Mouse (Mus musculus): ENCODE measurements around the gene Zfp143. TPM values are rescaled to one million over a fixed set of nuclear protein-coding genes. Genes with fewer than 3 reads are reported as not detected.
"Not testable (repeated sequence)": the region's sequence is repeated elsewhere in the genome, so short reads cannot be mapped to it uniquely, and the experiment has no call there.

Zfp143 gene
- polyA plus RNA-seq, 1 experiment from 2014 or later: 19.0 TPM

GRCm38 (mm10) chr7:110120157-110120784 is 59.3 kb downstream of the Zfp143 start:
- H3K9me3 ChIP-seq (replicated peaks): no peaks in the 10 kb centered on the region
- H3K9ac ChIP-seq: no peak overlapping the region
- no peaks in the 10 kb centered on the region for H3K36me3 ChIP-seq
- peak overlapping the region; percentile 72; the same call in 1 of the 2 replicates for H3K4me2 ChIP-seq
- no peak for ATAC-seq (replicated peaks; ENCODE audit: low FRiP score)
- no peaks in the 10 kb centered on the region for H3K27me3 ChIP-seq
- no peak overlapping the region for H3K27ac ChIP-seq
- peaks cover 18% of the 10 kb centered on the region for H3K4me1 ChIP-seq
- WGBS: 82% methylated on average over 2 of the region's 2 CpGs
- no peak overlapping the region; the same call in 1 of the 2 replicates for H3K4me3 ChIP-seq (replicated peaks)

GRCm38 (mm10) chr7:110121162-110121515 is 60.1 kb downstream of the Zfp143 start:
- peak overlapping the region; percentile 99 for H3K4me3 ChIP-seq (replicated peaks)

DNA sequence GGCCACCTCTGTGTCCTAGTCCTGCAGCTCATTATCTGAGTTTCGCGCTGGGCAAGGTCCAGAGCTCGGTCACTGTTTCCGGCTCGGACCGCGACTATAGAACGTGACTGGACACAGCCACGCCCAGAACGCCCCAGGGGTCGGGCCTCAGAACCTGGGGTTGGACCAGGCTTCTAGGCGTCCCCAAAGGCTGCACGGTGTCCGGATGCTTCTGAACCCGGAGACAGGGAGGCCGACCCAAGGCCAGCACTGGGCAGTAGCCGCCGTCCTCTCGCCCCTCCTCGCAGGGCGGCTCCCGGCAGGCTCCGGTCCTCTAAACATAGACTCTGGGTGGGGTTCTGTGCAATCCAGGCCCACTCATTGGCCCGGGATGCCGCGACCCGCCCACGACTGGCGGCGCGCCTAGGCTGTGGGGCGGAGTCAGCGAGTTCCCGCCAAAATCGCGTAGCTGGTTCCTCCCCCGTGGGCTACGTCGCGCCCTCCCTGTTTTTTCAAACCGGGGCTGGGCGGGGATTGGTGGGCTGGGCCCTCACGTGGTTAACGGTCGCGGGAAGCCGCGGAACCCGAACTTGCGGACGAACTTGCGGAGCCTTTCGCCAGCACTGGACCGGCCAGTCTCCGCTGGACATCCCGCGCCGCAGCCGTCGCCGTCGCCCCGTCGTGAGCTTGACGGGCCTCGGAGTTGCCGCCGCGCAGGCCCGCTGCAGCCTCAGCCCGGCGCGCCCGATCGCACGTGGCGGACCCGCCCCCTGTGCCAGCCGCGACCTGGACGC is 60.7 kb downstream of the Zfp143 start, which contains the start of gene Wee1:
Gene Wee1 (plus strand): TSS at position 531 of the 773 bp plus-strand sequence.
- Histone ChIP-seq H3K4me1 (peaks cover 18% of the 10 kb centered on the region), H3K36me3 (peaks cover 7% of the 10 kb centered on the region; the same call in 1 of the 2 replicates), H3K27me3 (no peaks in the 10 kb centered on the region), H3K4me2 (peak within 1 kb of the TSS; percentile 72), H3K9me3 (replicated peaks) (no peaks in the 10 kb centered on the region), H3K9ac (peak within 1 kb of the TSS; percentile 92), H3K4me3 (replicated peaks) (peak within 1 kb of the TSS; percentile 99), H3K27ac (peak within 1 kb of the TSS; percentile 96)
- under 1% methylated on average over 81 of the region's 81 CpGs for WGBS
- ATAC-seq (replicated peaks; ENCODE audit: low FRiP score): peak; percentile 99

More at GRCm38 (mm10) chr7:110121162-110121515, 60.1 kb downstream of the Zfp143 start:
- H3K9ac ChIP-seq: peak overlapping the region; percentile 65
- no peaks in the 10 kb centered on the region for H3K27me3 ChIP-seq
- no peaks in the 10 kb centered on the region for H3K9me3 ChIP-seq (replicated peaks)
- 2% methylated on average over 9 of the region's 9 CpGs for WGBS
- peaks cover 1% of the 10 kb centered on the region; the same call in 1 of the 2 replicates for H3K36me3 ChIP-seq
- H3K27ac ChIP-seq: peak overlapping the region; percentile 96
- no peak for ATAC-seq (replicated peaks; ENCODE audit: low FRiP score)
- peak overlapping the region; percentile 72 for H3K4me2 ChIP-seq
- H3K4me1 ChIP-seq: peaks cover 18% of the 10 kb centered on the region

- WGBS: under 1% methylated on average over 26 of the region's 27 CpGs
- Histone ChIP-seq H3K9ac (peak overlapping the region; percentile 92), H3K4me3 (replicated peaks) (peak overlapping the region; percentile 99), H3K4me2 (peak overlapping the region; percentile 72), H3K4me1 (peaks cover 18% of the 10 kb centered on the region), H3K9me3 (replicated peaks) (no peaks in the 10 kb centered on the region), H3K27ac (peak overlapping the region; percentile 96), H3K27me3 (no peaks in the 10 kb centered on the region), H3K36me3 (peaks cover 11% of the 10 kb centered on the region)
- ATAC-seq (replicated peaks; ENCODE audit: low FRiP score): no peak; the same call in 1 of the 2 replicates
Observed at GRCm38 (mm10) chr7:110122289-110122564, 61.2 kb downstream of the Zfp143 start.

- peak overlapping the region; percentile 92 for H3K9ac ChIP-seq
- H3K27me3 ChIP-seq: no peaks in the 10 kb centered on the region
- peak; percentile 5 for ATAC-seq (replicated peaks; ENCODE audit: low FRiP score)
- WGBS: under 1% methylated on average over 74 of the region's 74 CpGs
- peak overlapping the region; percentile 72 for H3K4me2 ChIP-seq
- peaks cover 18% of the 10 kb centered on the region for H3K4me1 ChIP-seq
- H3K4me3 ChIP-seq (replicated peaks): peak overlapping the region; percentile 99
- peak overlapping the region; percentile 96 for H3K27ac ChIP-seq
- peaks cover 16% of the 10 kb centered on the region for H3K36me3 ChIP-seq
- H3K9me3 ChIP-seq (replicated peaks): no peaks in the 10 kb centered on the region
Observed at GRCm38 (mm10) chr7:110122565-110123422, 61.8 kb downstream of the Zfp143 start.

DNA sequence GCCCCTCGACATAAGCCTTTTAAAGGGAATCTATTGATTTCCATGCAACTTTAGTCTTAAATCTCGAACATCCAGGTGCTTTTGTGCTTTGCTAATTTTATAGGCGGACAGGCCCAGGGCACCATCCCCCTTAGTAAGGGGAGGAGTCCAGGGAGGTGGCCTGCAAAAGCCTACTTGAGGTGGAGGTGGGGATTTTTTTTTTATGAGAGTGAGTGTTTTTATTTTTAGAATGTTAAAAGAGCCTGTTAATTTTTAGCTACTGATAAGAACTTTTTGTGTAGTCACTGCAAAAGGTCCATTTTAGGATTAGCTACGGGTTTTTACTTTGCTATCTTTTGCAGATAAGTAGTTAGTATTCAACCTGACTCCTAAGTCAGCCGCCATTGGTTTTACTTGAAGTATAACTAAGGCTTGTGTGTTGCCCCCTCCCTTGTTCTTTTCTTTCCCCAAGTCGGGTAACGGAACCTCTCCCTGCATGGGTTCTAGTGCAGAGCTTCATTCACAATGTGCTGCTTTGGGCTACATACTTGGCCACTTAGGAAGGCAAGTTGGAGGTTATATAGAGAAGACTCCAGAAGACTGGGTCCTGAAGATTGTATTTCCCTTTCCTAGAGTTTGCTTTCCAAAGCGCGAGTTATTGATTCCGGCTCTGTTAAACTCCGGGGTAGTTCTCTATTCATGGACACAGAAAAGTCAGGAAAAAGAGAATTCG is 63.0 kb downstream of the Zfp143 start:
- Histone ChIP-seq H3K27me3 (no peaks in the 10 kb centered on the region), H3K36me3 (peaks cover 28% of the 10 kb centered on the region), H3K27ac (peak overlapping the region; percentile 96), H3K4me3 (replicated peaks) (peak overlapping the region; percentile 99), H3K4me2 (peak overlapping the region; percentile 72), H3K9ac (peak overlapping the region; percentile 92), H3K9me3 (replicated peaks) (no peaks in the 10 kb centered on the region), H3K4me1 (peaks cover 18% of the 10 kb centered on the region)
- no peak for ATAC-seq (replicated peaks; ENCODE audit: low FRiP score)
- WGBS: 31% methylated on average over 12 of the region's 12 CpGs

DNA sequence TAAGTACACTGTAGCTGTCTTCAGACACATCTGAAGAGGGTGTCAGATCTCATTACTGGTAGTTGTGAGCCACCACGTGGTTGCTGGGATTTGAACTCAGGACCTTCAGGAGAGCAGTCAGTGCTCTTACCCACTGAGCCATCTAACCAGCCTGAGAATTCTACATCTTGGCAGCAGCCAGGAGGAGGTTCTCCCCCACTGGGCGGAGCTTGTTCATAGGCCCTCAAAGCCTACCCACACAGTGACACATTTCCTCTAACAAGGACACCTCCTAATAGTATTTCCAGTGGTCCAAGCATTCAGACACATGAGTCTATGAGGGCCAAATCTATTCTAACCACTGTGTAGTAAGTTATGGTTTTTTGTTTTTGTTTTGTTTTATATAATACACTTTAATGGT is 67.5 kb downstream of the Zfp143 start:
- Histone ChIP-seq H3K9me3 (replicated peaks) (no peaks in the 10 kb centered on the region), H3K27ac (no peak overlapping the region), H3K27me3 (no peaks in the 10 kb centered on the region), H3K36me3 (peaks cover 70% of the 10 kb centered on the region), H3K4me3 (replicated peaks) (no peak overlapping the region), H3K4me2 (no peak overlapping the region), H3K4me1 (peaks cover 10% of the 10 kb centered on the region), H3K9ac (no peak overlapping the region)
- ATAC-seq (replicated peaks; ENCODE audit: low FRiP score): no peak
- WGBS: 84% methylated on average over 2 of the region's 2 CpGs

DNA sequence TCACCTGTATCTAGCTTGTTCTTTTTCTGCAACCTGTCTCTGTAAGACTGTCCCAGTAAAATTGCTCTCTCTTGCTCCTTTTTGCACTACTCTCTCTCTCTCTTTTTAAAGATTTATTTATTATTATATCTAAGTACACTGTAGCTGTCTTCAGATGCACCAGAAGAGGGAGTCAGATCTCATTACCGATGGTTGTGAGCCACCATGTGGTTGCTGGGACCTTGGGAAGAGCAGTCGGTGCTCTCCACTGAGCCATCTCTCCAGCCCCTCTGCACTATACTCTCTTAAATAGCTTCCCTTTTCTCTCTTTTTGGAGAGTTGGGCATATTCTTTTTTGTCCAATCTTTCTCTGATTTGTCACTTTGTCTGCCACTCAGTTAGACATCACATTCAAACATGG is 71.3 kb downstream of the Zfp143 start:
- 86% methylated on average over 2 of the region's 2 CpGs for WGBS
- H3K36me3 ChIP-seq: peaks cover 95% of the 10 kb centered on the region

GRCm38 (mm10) chr7:110133988-110134387 is 73.0 kb downstream of the Zfp143 start:
- peaks cover 95% of the 10 kb centered on the region for H3K36me3 ChIP-seq

More for the DNA sequence above, 71.3 kb downstream of the Zfp143 start:
- not testable (repeated sequence) for H3K9me3 ChIP-seq (replicated peaks); H3K4me3 ChIP-seq (replicated peaks); H3K9ac ChIP-seq; H3K27me3 ChIP-seq; ATAC-seq (replicated peaks; ENCODE audit: low FRiP score); H3K27ac ChIP-seq; H3K4me2 ChIP-seq; H3K4me1 ChIP-seq

DNA sequence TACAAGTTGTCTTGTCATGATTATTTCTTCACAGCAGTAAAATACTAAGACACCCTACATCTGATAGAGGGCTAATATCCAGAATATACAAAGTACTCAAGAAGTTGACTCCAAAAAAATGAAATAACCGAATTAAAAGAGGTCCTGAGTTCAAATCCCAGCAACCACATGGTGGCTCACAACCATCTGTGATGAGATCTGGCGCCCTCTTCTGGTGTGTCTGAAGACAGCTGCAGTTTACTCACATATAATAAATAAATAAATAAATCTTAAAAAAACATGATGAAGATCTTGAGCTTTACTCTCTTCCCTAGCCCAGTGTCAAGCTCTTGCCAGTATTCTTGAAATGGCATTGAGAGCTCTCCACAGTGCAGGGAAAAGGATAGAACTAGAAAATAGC is 77.5 kb downstream of the Zfp143 start:
- Histone ChIP-seq H3K9ac (no peak overlapping the region), H3K4me1 (no peaks in the 10 kb centered on the region), H3K36me3 (peaks cover 97% of the 10 kb centered on the region), H3K9me3 (replicated peaks) (no peaks in the 10 kb centered on the region), H3K27ac (no peak overlapping the region), H3K4me3 (replicated peaks) (no peak overlapping the region), H3K27me3 (no peaks in the 10 kb centered on the region), H3K4me2 (no peak overlapping the region)
- no peak for ATAC-seq (replicated peaks; ENCODE audit: low FRiP score)
- 88% methylated on average over 2 of the region's 2 CpGs for whole genome bisulfite sequencing

More at GRCm38 (mm10) chr7:110133988-110134387, 73.0 kb downstream of the Zfp143 start:
- ATAC-seq (replicated peaks; ENCODE audit: low FRiP score): no peak
- no peak overlapping the region for H3K9ac ChIP-seq
- H3K4me2 ChIP-seq: no peak overlapping the region
- no peaks in the 10 kb centered on the region for H3K4me1 ChIP-seq
- H3K27me3 ChIP-seq: no peaks in the 10 kb centered on the region
- no peak overlapping the region for H3K27ac ChIP-seq
- no peaks in the 10 kb centered on the region for H3K9me3 ChIP-seq (replicated peaks)
- 98% methylated on average over 5 of the region's 5 CpGs for WGBS
- no peak overlapping the region for H3K4me3 ChIP-seq (replicated peaks)

- 90% methylated on average over 1 of the region's 1 CpGs for WGBS
- H3K9me3 ChIP-seq (replicated peaks): no peaks in the 10 kb centered on the region
Observed at GRCm38 (mm10) chr7:110143863-110144262, 82.8 kb downstream of the Zfp143 start.

More at GRCm38 (mm10) chr7:110143863-110144262, 82.8 kb downstream of the Zfp143 start:
- ATAC-seq (replicated peaks; ENCODE audit: low FRiP score): no peak
- no peak overlapping the region for H3K27ac ChIP-seq
- peaks cover 66% of the 10 kb centered on the region for H3K36me3 ChIP-seq
- no peaks in the 10 kb centered on the region for H3K4me1 ChIP-seq
- no peak overlapping the region for H3K9ac ChIP-seq
- H3K27me3 ChIP-seq: no peaks in the 10 kb centered on the region
- no peak overlapping the region for H3K4me2 ChIP-seq
- H3K4me3 ChIP-seq (replicated peaks): no peak overlapping the region
